Mouse (Mus musculus): ENCODE results near the gene Fubp3. TPM values are rescaled to one million over a fixed set of nuclear protein-coding genes. Genes with fewer than 3 reads are reported as not detected.

The Fubp3 gene
- total and polyA plus RNA-seq, 3 experiments, result 64.4 to 186 (median 65.0) TPM

GRCm38 (mm10) chr2:31572915-31573635 lies 624 bp downstream of the Fubp3 start:
- Histone ChIP-seq H3K27me3 (ENCODE audit: insufficient read depth, low read length) (peaks cover 10% of the 10 kb centered on the region), H3K4me3 (ENCODE audit: low read depth, low read length) (peak overlapping the region; percentile 89), H3K9me3 (replicated peaks) (no peaks in the 10 kb centered on the region; the same call in 1 of the 2 replicates), H3K36me3 (replicated peaks) (peaks cover 38% of the 10 kb centered on the region), H3K4me1 (ENCODE audit: insufficient read depth, low read depth, low read length) (peaks cover 36% of the 10 kb centered on the region)
- no peak for TF ChIP-seq TAL1 (conservative IDR thresholded peaks at IDR 0.05; ENCODE audit: low read depth, low read length)
- TF ChIP-seq CTCF (IDR thresholded peaks at IDR 0.05; ENCODE audit: low read depth, low read length), result no peak
- TF ChIP-seq GATA2 (IDR thresholded peaks at IDR 0.05; ENCODE audit: borderline replicate concordance, low read depth, low read length), result no peak
- no peak for TF ChIP-seq POLR2AphosphoS5 (IDR thresholded peaks at IDR 0.05; ENCODE audit: insufficient replicate concordance, low read depth, low read length)
- TF ChIP-seq GATA1 (IDR thresholded peaks at IDR 0.05; ENCODE audit: borderline replicate concordance, low read length), result no peak
- DNase-seq (ENCODE audit: low spot score), result peak; percentile 66
- no peak for ATAC-seq (ENCODE audit: extremely low read depth, insufficient number of reproducible peaks, low FRiP score, poor library complexity, severe bottlenecking)

GRCm38 (mm10) chr2:31581617-31582016 lies 9.2 kb downstream of the Fubp3 start:
- DNase-seq (ENCODE audit: low spot score) (no peak), ATAC-seq (ENCODE audit: extremely low read depth, insufficient number of reproducible peaks, low FRiP score, poor library complexity, severe bottlenecking) (no peak)
- Histone ChIP-seq H3K27me3 (ENCODE audit: insufficient read depth, low read length) (no peaks in the 10 kb centered on the region), H3K36me3 (replicated peaks) (peaks cover 84% of the 10 kb centered on the region), H3K9me3 (replicated peaks) (no peaks in the 10 kb centered on the region), H3K4me1 (ENCODE audit: insufficient read depth, low read depth, low read length) (peaks cover 9% of the 10 kb centered on the region; the same call in 1 of the 2 replicates), H3K4me3 (ENCODE audit: low read depth, low read length) (no peak overlapping the region)
- TF ChIP-seq POLR2AphosphoS5 (IDR thresholded peaks at IDR 0.05; ENCODE audit: insufficient replicate concordance, low read depth, low read length) (no peak), CTCF (IDR thresholded peaks at IDR 0.05; ENCODE audit: low read depth, low read length) (no peak), GATA1 (IDR thresholded peaks at IDR 0.05; ENCODE audit: borderline replicate concordance, low read length) (no peak), GATA2 (IDR thresholded peaks at IDR 0.05; ENCODE audit: borderline replicate concordance, low read depth, low read length) (no peak), TAL1 (conservative IDR thresholded peaks at IDR 0.05; ENCODE audit: low read depth, low read length) (no peak)

- Histone ChIP-seq H3K9me3 (replicated peaks) (no peaks in the 10 kb centered on the region), H3K27me3 (ENCODE audit: insufficient read depth, low read length) (no peaks in the 10 kb centered on the region), H3K4me1 (ENCODE audit: insufficient read depth, low read depth, low read length) (peaks cover 5% of the 10 kb centered on the region), H3K36me3 (replicated peaks) (peaks cover 96% of the 10 kb centered on the region), H3K4me3 (ENCODE audit: low read depth, low read length) (no peak overlapping the region)
- TF ChIP-seq POLR2AphosphoS5 (IDR thresholded peaks at IDR 0.05; ENCODE audit: insufficient replicate concordance, low read depth, low read length), result no peak
- TF ChIP-seq CTCF (IDR thresholded peaks at IDR 0.05; ENCODE audit: low read depth, low read length), result no peak
- TF ChIP-seq GATA1 (IDR thresholded peaks at IDR 0.05; ENCODE audit: borderline replicate concordance, low read length), result no peak
- no peak for TF ChIP-seq GATA2 (IDR thresholded peaks at IDR 0.05; ENCODE audit: borderline replicate concordance, low read depth, low read length)
- TF ChIP-seq TAL1 (conservative IDR thresholded peaks at IDR 0.05; ENCODE audit: low read depth, low read length), result no peak
- ATAC-seq (ENCODE audit: extremely low read depth, insufficient number of reproducible peaks, low FRiP score, poor library complexity, severe bottlenecking), result no peak
- no peak for DNase-seq (ENCODE audit: low spot score)
Measured at GRCm38 (mm10) chr2:31591799-31592484, 19.5 kb downstream of the Fubp3 start.

GRCm38 (mm10) chr2:31607555-31607954 lies 35.1 kb downstream of the Fubp3 start:
- DNase-seq (ENCODE audit: low spot score) (no peak), ATAC-seq (ENCODE audit: extremely low read depth, insufficient number of reproducible peaks, low FRiP score, poor library complexity, severe bottlenecking) (no peak)
- no peaks in the 10 kb centered on the region for H3K9me3 ChIP-seq (replicated peaks)
- H3K27me3 ChIP-seq (ENCODE audit: insufficient read depth, low read length), result no peaks in the 10 kb centered on the region
- H3K4me3 ChIP-seq (ENCODE audit: low read depth, low read length), result no peak overlapping the region
- peaks cover 98% of the 10 kb centered on the region for H3K36me3 ChIP-seq (replicated peaks)
- no peaks in the 10 kb centered on the region for H3K4me1 ChIP-seq (ENCODE audit: insufficient read depth, low read depth, low read length)
- TF ChIP-seq GATA1 (IDR thresholded peaks at IDR 0.05; ENCODE audit: borderline replicate concordance, low read length), result no peak
- TF ChIP-seq GATA2 (IDR thresholded peaks at IDR 0.05; ENCODE audit: borderline replicate concordance, low read depth, low read length), result no peak
- TF ChIP-seq POLR2AphosphoS5 (IDR thresholded peaks at IDR 0.05; ENCODE audit: insufficient replicate concordance, low read depth, low read length), result no peak
- no peak for TF ChIP-seq CTCF (IDR thresholded peaks at IDR 0.05; ENCODE audit: low read depth, low read length)
- TF ChIP-seq TAL1 (conservative IDR thresholded peaks at IDR 0.05; ENCODE audit: low read depth, low read length), result no peak

DNA sequence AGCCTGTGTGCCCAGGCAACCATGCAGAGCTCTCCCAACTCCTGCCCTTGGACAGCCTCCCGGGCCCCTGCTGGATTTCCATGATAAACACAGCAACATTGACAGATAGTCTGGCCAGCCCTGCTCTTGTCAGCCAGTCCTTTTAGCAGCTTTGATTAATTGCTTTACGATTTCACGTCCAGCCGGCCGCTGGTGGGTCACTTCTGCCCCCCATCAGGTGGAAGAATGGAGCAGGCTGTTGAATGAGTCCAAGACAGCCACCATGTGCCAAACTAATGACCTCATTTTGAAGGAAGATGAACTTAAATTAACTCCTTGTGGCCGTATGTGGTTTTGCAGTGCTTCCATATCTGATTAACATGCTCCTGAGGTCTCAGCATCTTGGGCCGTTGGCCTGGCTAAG lies 37.4 kb downstream of the Fubp3 start:
- H3K36me3 ChIP-seq (replicated peaks), result peaks cover 98% of the 10 kb centered on the region
- TF ChIP-seq TAL1 (conservative IDR thresholded peaks at IDR 0.05; ENCODE audit: low read depth, low read length) (no peak), GATA1 (IDR thresholded peaks at IDR 0.05; ENCODE audit: borderline replicate concordance, low read length) (no peak), CTCF (IDR thresholded peaks at IDR 0.05; ENCODE audit: low read depth, low read length) (no peak), POLR2AphosphoS5 (IDR thresholded peaks at IDR 0.05; ENCODE audit: insufficient replicate concordance, low read depth, low read length) (no peak), GATA2 (IDR thresholded peaks at IDR 0.05; ENCODE audit: borderline replicate concordance, low read depth, low read length) (no peak)
- H3K4me3 ChIP-seq (ENCODE audit: low read depth, low read length), result no peak overlapping the region
- no peaks in the 10 kb centered on the region for H3K9me3 ChIP-seq (replicated peaks)
- no peaks in the 10 kb centered on the region for H3K4me1 ChIP-seq (ENCODE audit: insufficient read depth, low read depth, low read length)
- ATAC-seq (ENCODE audit: extremely low read depth, insufficient number of reproducible peaks, low FRiP score, poor library complexity, severe bottlenecking) (no peak), DNase-seq (ENCODE audit: low spot score) (no peak)
- H3K27me3 ChIP-seq (ENCODE audit: insufficient read depth, low read length), result no peaks in the 10 kb centered on the region

DNA sequence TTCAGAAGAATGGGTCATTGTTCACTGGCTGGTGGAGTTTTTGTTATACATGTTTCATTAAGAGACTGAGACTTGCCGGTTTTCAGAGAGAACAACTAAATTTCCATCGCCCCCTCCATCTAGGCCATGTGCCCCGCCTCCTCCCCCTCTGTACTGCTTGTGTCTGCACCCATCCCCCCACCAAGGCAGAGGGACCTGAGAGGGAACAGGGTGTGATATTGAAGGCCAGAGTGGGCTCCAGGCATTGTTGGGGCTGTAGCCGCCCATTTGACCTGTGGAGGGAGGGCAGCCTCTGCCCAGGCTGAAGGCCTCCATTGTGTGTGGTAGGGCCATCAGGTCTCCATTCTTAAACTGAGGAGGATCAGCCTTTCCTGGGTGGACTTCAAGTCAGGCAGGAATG lies 38.5 kb downstream of the Fubp3 start:
- no peak overlapping the region for H3K4me3 ChIP-seq (ENCODE audit: low read depth, low read length)
- TF ChIP-seq TAL1 (conservative IDR thresholded peaks at IDR 0.05; ENCODE audit: low read depth, low read length) (no peak), POLR2AphosphoS5 (IDR thresholded peaks at IDR 0.05; ENCODE audit: insufficient replicate concordance, low read depth, low read length) (no peak), GATA2 (IDR thresholded peaks at IDR 0.05; ENCODE audit: borderline replicate concordance, low read depth, low read length) (no peak), GATA1 (IDR thresholded peaks at IDR 0.05; ENCODE audit: borderline replicate concordance, low read length) (no peak), CTCF (IDR thresholded peaks at IDR 0.05; ENCODE audit: low read depth, low read length) (no peak)
- H3K4me1 ChIP-seq (ENCODE audit: insufficient read depth, low read depth, low read length), result no peaks in the 10 kb centered on the region
- no peaks in the 10 kb centered on the region for H3K27me3 ChIP-seq (ENCODE audit: insufficient read depth, low read length)
- ATAC-seq (ENCODE audit: extremely low read depth, insufficient number of reproducible peaks, low FRiP score, poor library complexity, severe bottlenecking), result no peak
- H3K36me3 ChIP-seq (replicated peaks), result peaks cover 98% of the 10 kb centered on the region
- no peaks in the 10 kb centered on the region for H3K9me3 ChIP-seq (replicated peaks)
- DNase-seq (ENCODE audit: low spot score), result no peak

All from G1E (cell line).